Mouse (Mus musculus) small intestine, adult 2 months (tissue): Measurements from ENCODE around the gene Rbak. TPM values are rescaled to one million over a fixed set of nuclear protein-coding genes. Genes with fewer than 3 reads are reported as not detected.

Source experiments
- H3K27ac ChIP-seq: fragments of 200-500 bp; 2 replicates; pipeline ENCODE4 v1.5.1; 2012; ENCODE audit warnings: low read depth, low read length, control low read depth, inconsistent platforms; ENCODE audit not compliant: insufficient read depth
- H3K27me3 ChIP-seq: fragments of 200-500 bp; 2 replicates; pipeline ENCODE4 v1.6.1; 2012; ENCODE audit warnings: mild to moderate bottlenecking, moderate library complexity, low read length, inconsistent platforms; ENCODE audit not compliant: control insufficient read depth, insufficient read depth
- H3K36me3 ChIP-seq: fragments of 200-500 bp; 2 replicates; pipeline ENCODE4 v1.6.1; 2012; ENCODE audit warnings: mild to moderate bottlenecking, low read length, control low read depth, inconsistent platforms; ENCODE audit not compliant: control insufficient read depth, insufficient read depth
- H3K4me1 ChIP-seq: fragments of 200-500 bp; 2 replicates; pipeline ENCODE4 v1.6.1; 2012; ENCODE audit warnings: low read length, inconsistent platforms, mixed read lengths; ENCODE audit not compliant: control insufficient read depth, insufficient read depth, insufficient read length
- H3K4me3 ChIP-seq: fragments of 200-500 bp; 2 replicates; pipeline ENCODE4 v1.5.1; 2012; ENCODE audit warnings: low read depth, mild to moderate bottlenecking, control low read depth, inconsistent platforms, low read length, moderate library complexity
- CTCF ChIP-seq: fragments of 200-500 bp; IDR thresholded peaks from 2 replicates; pipeline ENCODE4 v1.5.1; 2012; ENCODE audit warnings: low read depth, mild to moderate bottlenecking, control low read depth, inconsistent platforms, low read length, moderate library complexity, mixed read lengths; ENCODE audit not compliant: insufficient replicate concordance, insufficient read length; ENCODE audit errors: extremely low read depth
- POLR2A ChIP-seq: fragments of 200-500 bp; IDR thresholded peaks from 2 replicates; pipeline ENCODE4 v1.6.1; 2012; ENCODE audit warnings: low read depth, mild to moderate bottlenecking, control low read depth, inconsistent platforms, low read length, moderate library complexity
- WGBS: fragments of 180-500 bp; shearing (Covaris S2); methylation state at CpG from one replicate; pipeline ENCODE4 v1.1.7; 2018; 5-methylcytosine and 5-hydroxymethylcytosine counted together
- polyA plus RNA-seq: library from polyadenylated mRNA; depleted of rRNA; stranded (reverse); fragments of >200 nt; gene quantifications from 2 replicates; pipeline ENCODE4 v1.2.3, GENCODE M21; 2012; rRNA removed

Rbak gene
- polyA plus RNA-seq, 1 experiment, result 1.4 TPM

- 87% methylated on average over 9 of the region's 9 CpGs for WGBS
- H3K27me3 ChIP-seq, result 0 out of 2 replicates have a peak, but pooled peaks cover 3% of the 10 kb centered on the region
- H3K4me1 ChIP-seq, result no peaks in the 10 kb centered on the region
- no peak for TF ChIP-seq CTCF
- no peak for TF ChIP-seq POLR2A
- no peak overlapping the region for H3K4me3 ChIP-seq
- H3K36me3 ChIP-seq, result no peaks in the 10 kb centered on the region
- no peak overlapping the region for H3K27ac ChIP-seq
Measured at GRCm38 (mm10) chr5:143126089-143126488, 54.5 kb downstream of the Rbak start.

GRCm38 (mm10) chr5:143125601-143126000 lies 55.0 kb downstream of the Rbak start:
- WGBS, result 65% methylated on average over 7 of the region's 7 CpGs
- Histone ChIP-seq H3K36me3 (no peaks in the 10 kb centered on the region), H3K4me3 (no peak overlapping the region), H3K27me3 (0 out of 2 replicates have a peak, but pooled peaks cover 3% of the 10 kb centered on the region), H3K4me1 (no peaks in the 10 kb centered on the region), H3K27ac (no peak overlapping the region)
- TF ChIP-seq POLR2A (no peak), CTCF (no peak)

- 84% methylated on average over 4 of the region's 4 CpGs for WGBS
- no peak overlapping the region for H3K27ac ChIP-seq
- TF ChIP-seq POLR2A (no peak), CTCF (no peak)
Measured at GRCm38 (mm10) chr5:143124805-143125378, 55.7 kb downstream of the Rbak start.

GRCm38 (mm10) chr5:143122673-143123072 lies 57.9 kb downstream of the Rbak start:
- no peaks in the 10 kb centered on the region for H3K36me3 ChIP-seq
- no peaks in the 10 kb centered on the region for H3K4me1 ChIP-seq
- TF ChIP-seq CTCF, result no peak
- no peak for TF ChIP-seq POLR2A
- no peak overlapping the region for H3K27ac ChIP-seq
- no peak overlapping the region for H3K4me3 ChIP-seq
- H3K27me3 ChIP-seq, result no peaks in the 10 kb centered on the region
- 37% methylated on average over 1 of the region's 1 CpGs for WGBS

More at GRCm38 (mm10) chr5:143124805-143125378, 55.7 kb downstream of the Rbak start:
- Histone ChIP-seq H3K27me3 (no peaks in the 10 kb centered on the region), H3K36me3 (no peaks in the 10 kb centered on the region), H3K4me3 (no peak overlapping the region), H3K4me1 (no peaks in the 10 kb centered on the region)

Other genes starting within 250 kb of the Rbak start
- 12.3 and 15.0 TPM in 2 replicates for gene Fscn1, start 220.4 kb downstream of the Rbak start, polyA plus RNA-seq
- 10.3 and 24.3 TPM in 2 replicates for gene Rnf216, start 67.8 kb downstream of the Rbak start, polyA plus RNA-seq
- not detected in 2 replicates for gene Olfr718-ps1, start 33.2 kb downstream of the Rbak start, polyA plus RNA-seq
- not detected in 2 replicates for gene Spdye4b, start 242 bp upstream of the Rbak start, polyA plus RNA-seq
- gene Spdye4a, start 46.1 kb upstream of the Rbak start, polyA plus RNA-seq, result not detected in 2 replicates
- gene Zfp12, start 54.4 kb upstream of the Rbak start, polyA plus RNA-seq, result 2.4 and 2.6 TPM in 2 replicates
- 3.5 and 5.6 TPM in 2 replicates for gene Zfp316, start 89.2 kb upstream of the Rbak start, polyA plus RNA-seq
- gene Zfp853, start 112.8 kb upstream of the Rbak start, polyA plus RNA-seq, result 0.34 and 0.35 TPM in 2 replicates
- gene E130309D02Rik, start 134.6 kb upstream of the Rbak start, polyA plus RNA-seq, result 19.8 and 28.2 TPM in 2 replicates
- 24.4 and 44.6 TPM in 2 replicates for gene Zdhhc4, start 148.5 kb upstream of the Rbak start, polyA plus RNA-seq
- 0.09 and 0.22 TPM in 2 replicates for gene Grid2ip, start 176.6 kb upstream of the Rbak start, polyA plus RNA-seq
- 163 and 240 TPM in 2 replicates for gene Kdelr2, start 223.1 kb upstream of the Rbak start, polyA plus RNA-seq